Mouse (Mus musculus) testis, adult 2 months (tissue): ENCODE data around the gene Ifit3b.

Experiments used
- CTCF ChIP-seq: fragments of 200-500 bp; IDR thresholded peaks from 2 replicates; pipeline ENCODE4 v1.5.1; 2012; ENCODE audit warnings: low read depth, mild to moderate bottlenecking, inconsistent platforms, low read length, moderate library complexity; ENCODE audit not compliant: control insufficient read depth, insufficient read depth, insufficient replicate concordance
- POLR2A ChIP-seq: fragments of 200-500 bp; IDR thresholded peaks from 2 replicates; pipeline ENCODE4 v1.6.1; 2012; ENCODE audit warnings: low read depth, mild to moderate bottlenecking, inconsistent platforms, low read length, moderate library complexity; ENCODE audit not compliant: control insufficient read depth

- no peak for TF ChIP-seq CTCF
- TF ChIP-seq POLR2A, result no peak
These were observed 9.4 kb upstream of the Ifit3b start for GRCm38 (mm10) chr19:34598341-34598740.
